Mouse (Mus musculus) heart, embryonic 16.5 days (tissue): ENCODE results near the gene Ubox5. TPM values are rescaled to one million over a fixed set of nuclear protein-coding genes. Genes with fewer than 3 reads are reported as not detected.
"Not testable (repeated sequence)": the region's sequence is repeated elsewhere in the genome, so short reads cannot be mapped to it uniquely, and the experiment has no call there.

ENCODE experiments used
- ATAC-seq: fragments of 200-750 bp; cut with Nextera tagmentation; replicated peaks from 2 replicates; pipeline ENCODE4 v1.8.0; 2017; ENCODE audit warnings: moderate number of reproducible peaks; ENCODE audit not compliant: insufficient read depth, low FRiP score; ENCODE audit errors: extremely low read depth
- H3K27ac ChIP-seq: fragments of 300-500 bp; sonication (generic); 2 replicates; pipeline ENCODE4 v1.5.1; 2014; ENCODE audit warnings: mild to moderate bottlenecking, low read length, control low read depth, moderate library complexity
- H3K27me3 ChIP-seq: fragments of 300-500 bp; sonication (generic); 2 replicates; pipeline ENCODE4 v1.6.1; 2014; ENCODE audit warnings: low read length, mixed read lengths; ENCODE audit not compliant: control insufficient read depth, insufficient read depth
- H3K36me3 ChIP-seq: fragments of 300-500 bp; sonication (generic); 2 replicates; pipeline ENCODE4 v1.6.1; 2014; ENCODE audit not compliant: control insufficient read depth, insufficient read depth
- H3K4me1 ChIP-seq: fragments of 300-500 bp; sonication (generic); 2 replicates; pipeline ENCODE4 v1.6.1; 2014; ENCODE audit warnings: low read length, mixed read lengths; ENCODE audit not compliant: control insufficient read depth, insufficient read depth
- H3K4me2 ChIP-seq: fragments of 300-500 bp; sonication (generic); 2 replicates; pipeline ENCODE4 v1.6.1; 2014; ENCODE audit warnings: low read depth, mild to moderate bottlenecking, control low read depth, low read length
- H3K4me3 ChIP-seq: fragments of 300-500 bp; sonication (generic); 2 replicates; pipeline ENCODE4 v1.5.1; 2014; ENCODE audit warnings: mild to moderate bottlenecking, control low read depth, low read length
- H3K9ac ChIP-seq: fragments of 300-500 bp; sonication (generic); 2 replicates; pipeline ENCODE4 v1.6.1; 2014; ENCODE audit warnings: low read length, control low read depth
- H3K9me3 ChIP-seq: fragments of 300-500 bp; sonication (generic); replicated peaks from 2 replicates; pipeline ENCODE4 v1.6.1; 2016; ENCODE audit warnings: low read length; ENCODE audit not compliant: control insufficient read depth
- WGBS: fragments of 180-500 bp; shearing (Covaris S2); extraction: QIAGEN DNeasy Blood & Tissue Kit; methylation state at CpG from one replicate; pipeline ENCODE4 v1.1.7; 2014; 5-methylcytosine and 5-hydroxymethylcytosine counted together
- polyA plus RNA-seq: library from polyadenylated mRNA; unstranded; fragments of >200 nt; fragmentation: Nextera tagmentation; extraction: Ambion mirVana; gene quantifications from 2 replicates; pipeline ENCODE4 v1.2.1, GENCODE M21; 2015

The Ubox5 gene
- polyA plus RNA-seq, 1 experiment from 2014 or later = 8.2 TPM

DNA sequence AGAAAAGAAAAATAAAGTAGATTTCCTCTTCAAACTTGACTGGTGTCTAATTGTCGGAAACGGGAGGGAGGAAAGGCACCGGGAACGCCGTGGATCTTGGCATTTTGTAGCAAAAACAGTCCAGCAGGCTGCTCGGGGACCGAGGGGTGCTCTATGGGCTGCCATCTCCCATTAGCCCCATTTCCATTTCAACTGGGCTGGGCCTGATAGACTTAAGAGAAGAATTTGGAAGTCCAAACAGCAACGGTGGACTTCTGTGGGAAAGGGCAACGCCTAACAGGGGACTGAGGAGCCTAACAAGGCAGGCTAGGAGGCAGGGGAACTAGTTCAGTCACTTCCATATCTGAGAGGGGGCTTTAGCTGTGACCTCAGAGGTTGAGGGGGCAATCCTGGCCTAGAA lies 52.8 kb downstream of the Ubox5 start:
- H3K36me3 ChIP-seq = no peaks in the 10 kb centered on the region
- 10% methylated on average over 9 of the region's 9 CpGs for WGBS

DNA sequence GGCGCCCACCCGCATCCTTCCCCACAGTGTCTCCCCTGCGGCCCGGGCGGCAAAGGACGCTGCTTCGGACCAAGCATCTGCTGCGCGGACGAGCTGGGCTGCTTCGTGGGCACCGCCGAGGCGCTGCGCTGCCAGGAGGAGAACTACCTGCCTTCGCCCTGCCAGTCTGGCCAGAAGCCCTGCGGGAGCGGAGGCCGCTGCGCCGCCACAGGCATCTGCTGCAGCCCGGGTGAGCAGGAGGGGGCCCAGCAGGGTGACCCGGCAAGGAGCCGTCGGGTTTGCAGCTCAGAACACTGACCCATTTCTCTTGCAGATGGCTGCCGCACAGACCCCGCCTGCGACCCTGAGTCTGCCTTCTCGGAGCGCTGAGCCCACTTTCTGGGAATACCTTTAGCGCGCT lies 53.3 kb downstream of the Ubox5 start:
- Histone ChIP-seq H3K4me3 (peak overlapping the region; percentile 44), H3K9ac (peak overlapping the region; percentile 47), H3K4me1 (peaks cover 15% of the 10 kb centered on the region), H3K27me3 (peaks cover 64% of the 10 kb centered on the region), H3K4me2 (peak overlapping the region; percentile 58)
- not testable (repeated sequence) for H3K9me3 ChIP-seq, H3K36me3 ChIP-seq, H3K27ac ChIP-seq, ATAC-seq
- 4% methylated on average over 28 of the region's 32 CpGs for WGBS

More for the DNA sequence above, 52.8 kb downstream of the Ubox5 start:
- peaks cover 15% of the 10 kb centered on the region for H3K4me1 ChIP-seq
- no peaks in the 10 kb centered on the region for H3K9me3 ChIP-seq
- H3K9ac ChIP-seq = no peak overlapping the region
- peaks cover 68% of the 10 kb centered on the region for H3K27me3 ChIP-seq
- no peak for ATAC-seq
- peak overlapping the region; percentile 44 for H3K4me3 ChIP-seq
- H3K4me2 ChIP-seq = peak overlapping the region; percentile 58
- no peak overlapping the region for H3K27ac ChIP-seq

DNA sequence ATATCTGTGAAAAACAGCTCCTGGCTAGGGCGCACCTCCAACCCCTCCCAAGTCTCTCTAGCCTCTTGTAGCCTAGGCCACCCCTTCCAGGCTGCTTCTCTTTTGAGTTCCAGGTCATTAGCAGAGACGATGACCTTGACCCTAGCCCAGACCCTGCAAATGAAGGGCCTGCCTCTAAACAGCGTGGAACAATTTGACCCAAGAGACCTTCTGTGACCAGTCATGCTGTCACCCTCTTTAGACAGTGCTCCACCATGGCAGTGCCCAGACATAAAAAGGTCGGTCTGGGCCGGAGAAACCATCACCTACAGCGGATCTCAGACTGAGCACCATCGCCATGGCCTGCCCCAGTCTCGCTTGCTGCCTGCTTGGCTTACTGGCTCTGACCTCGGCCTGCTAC lies 54.0 kb downstream of the Ubox5 start, which contains the start of gene Oxt:
Gene Oxt, plus strand, starts transcription at position 301 of the 400 bp plus-strand sequence.
- peak within 1 kb of the TSS; percentile 58 for H3K4me2 ChIP-seq
- H3K27me3 ChIP-seq = peaks cover 57% of the 10 kb centered on the region
- peak within 1 kb of the TSS; percentile 47 for H3K9ac ChIP-seq
- ATAC-seq = no peak
- WGBS = 54% methylated on average over 9 of the region's 9 CpGs
- no peak within 1 kb of the TSS for H3K27ac ChIP-seq
- peaks cover 11% of the 10 kb centered on the region for H3K4me1 ChIP-seq
- H3K36me3 ChIP-seq = no peaks in the 10 kb centered on the region
- H3K9me3 ChIP-seq = no peaks in the 10 kb centered on the region
- peak within 1 kb of the TSS; percentile 44 for H3K4me3 ChIP-seq

DNA sequence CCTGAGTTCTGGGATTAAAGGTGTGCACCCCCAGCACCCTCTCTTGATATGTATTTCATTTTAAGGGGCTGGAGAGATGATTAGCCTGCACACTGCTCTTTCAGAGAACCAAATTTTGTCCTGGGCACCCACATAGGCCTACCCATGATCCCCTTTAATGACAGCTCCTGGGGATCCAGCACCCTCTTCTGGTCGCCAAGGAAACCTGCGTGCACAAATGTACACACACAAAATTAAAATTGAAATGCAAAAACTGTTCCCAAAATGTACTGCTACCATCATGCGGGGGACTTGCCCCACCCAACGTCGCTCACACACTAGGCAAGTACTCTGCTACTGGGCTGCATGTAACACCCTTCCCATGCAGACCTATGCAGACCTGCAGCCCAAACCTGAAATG lies 54.9 kb downstream of the Ubox5 start:
- Histone ChIP-seq H3K4me1 (0 out of 2 replicates have a peak, but pooled peaks cover 3% of the 10 kb centered on the region), H3K27me3 (peaks cover 49% of the 10 kb centered on the region), H3K9ac (no peak overlapping the region), H3K4me2 (no peak overlapping the region), H3K27ac (no peak overlapping the region), H3K36me3 (no peaks in the 10 kb centered on the region), H3K9me3 (no peaks in the 10 kb centered on the region), H3K4me3 (no peak overlapping the region)
- ATAC-seq = no peak
- 84% methylated on average over 5 of the region's 5 CpGs for WGBS

DNA sequence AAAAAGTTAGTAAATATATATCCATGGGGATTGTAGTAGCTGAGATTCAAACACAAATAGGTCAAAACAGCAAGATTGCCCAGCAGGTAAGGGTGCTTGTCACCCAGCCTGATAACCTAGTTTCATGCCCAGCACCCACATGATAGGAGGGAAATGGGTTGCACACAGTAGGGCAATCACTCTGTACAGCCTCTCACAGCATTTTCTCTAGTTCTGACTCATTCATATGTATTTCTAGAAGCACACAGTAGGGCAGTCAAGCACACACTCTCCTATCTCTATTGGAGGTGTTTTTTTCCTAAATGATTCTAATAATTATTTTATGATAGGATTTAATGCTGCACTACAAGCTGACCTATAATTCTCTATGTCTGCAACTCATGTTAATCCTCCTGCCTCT lies 59.9 kb downstream of the Ubox5 start:
- no peak overlapping the region for H3K4me2 ChIP-seq
- no peaks in the 10 kb centered on the region for H3K9me3 ChIP-seq
- no peak overlapping the region for H3K9ac ChIP-seq
- no peak overlapping the region for H3K27ac ChIP-seq
- 0 out of 2 replicates have a peak, but pooled peaks cover 1% of the 10 kb centered on the region for H3K27me3 ChIP-seq
- H3K4me3 ChIP-seq = no peak overlapping the region
- H3K4me1 ChIP-seq = peaks cover under 1% of the 10 kb centered on the region
- no peak for ATAC-seq
- H3K36me3 ChIP-seq = peaks cover 18% of the 10 kb centered on the region

DNA sequence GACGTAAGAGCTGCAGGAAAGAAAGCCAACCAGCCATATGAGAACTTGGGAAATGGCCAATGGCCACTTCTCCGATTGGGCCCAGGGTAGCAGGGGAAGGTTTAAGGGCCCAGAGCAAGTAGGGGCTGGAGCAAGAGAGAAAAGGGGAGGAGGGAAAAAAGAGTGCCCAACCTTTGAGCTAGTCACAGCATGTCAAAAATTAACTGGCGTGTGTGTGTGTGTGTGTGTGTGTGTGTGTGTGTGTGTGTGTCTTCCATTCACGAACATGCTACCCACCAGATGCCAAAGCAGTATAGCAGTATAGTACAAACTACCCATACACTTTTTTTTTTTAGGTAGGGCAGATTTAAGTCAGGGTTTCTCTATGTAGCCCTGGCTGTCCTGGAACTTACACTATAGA lies 60.9 kb downstream of the Ubox5 start:
- H3K4me1 ChIP-seq = peaks cover 8% of the 10 kb centered on the region
- ATAC-seq = no peak
- H3K9ac ChIP-seq = no peak overlapping the region
- H3K9me3 ChIP-seq = no peaks in the 10 kb centered on the region
- WGBS = 77% methylated on average over 4 of the region's 4 CpGs
- H3K4me2 ChIP-seq = no peak overlapping the region
- H3K36me3 ChIP-seq = peaks cover 18% of the 10 kb centered on the region
- no peak overlapping the region for H3K27ac ChIP-seq
- H3K4me3 ChIP-seq = no peak overlapping the region
- H3K27me3 ChIP-seq = no peaks in the 10 kb centered on the region

DNA sequence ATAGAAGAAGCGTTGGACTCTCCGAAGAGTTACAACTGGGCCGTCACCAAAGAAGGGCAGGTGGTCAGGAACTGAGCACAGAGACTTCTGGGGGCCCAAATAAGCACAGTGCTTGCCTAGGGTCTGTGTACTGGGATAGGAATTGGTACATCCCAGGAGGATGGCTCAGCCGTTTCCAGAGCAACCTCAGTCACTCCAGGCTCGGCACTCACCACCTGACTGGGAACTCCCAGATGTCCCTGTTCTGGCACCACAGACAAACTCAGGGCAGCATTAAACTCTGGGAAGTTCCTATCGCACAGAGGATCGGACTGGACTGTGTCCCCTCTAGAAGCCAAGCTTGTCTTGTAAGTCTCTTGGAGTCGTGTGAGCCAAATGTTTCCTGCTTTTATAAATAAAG lies 64.9 kb downstream of the Ubox5 start:
- H3K4me1 ChIP-seq = peaks cover 14% of the 10 kb centered on the region
- WGBS = 85% methylated on average over 8 of the region's 8 CpGs
- no peak overlapping the region; the same call in 1 of the 2 replicates for H3K9ac ChIP-seq
- peak overlapping the region; percentile 90; the same call in 1 of the 2 replicates for H3K4me2 ChIP-seq
- H3K4me3 ChIP-seq = no peak overlapping the region
- no peak overlapping the region for H3K27ac ChIP-seq
- no peak for ATAC-seq
- H3K27me3 ChIP-seq = no peaks in the 10 kb centered on the region
- H3K9me3 ChIP-seq = no peaks in the 10 kb centered on the region
- peaks cover 18% of the 10 kb centered on the region for H3K36me3 ChIP-seq

DNA sequence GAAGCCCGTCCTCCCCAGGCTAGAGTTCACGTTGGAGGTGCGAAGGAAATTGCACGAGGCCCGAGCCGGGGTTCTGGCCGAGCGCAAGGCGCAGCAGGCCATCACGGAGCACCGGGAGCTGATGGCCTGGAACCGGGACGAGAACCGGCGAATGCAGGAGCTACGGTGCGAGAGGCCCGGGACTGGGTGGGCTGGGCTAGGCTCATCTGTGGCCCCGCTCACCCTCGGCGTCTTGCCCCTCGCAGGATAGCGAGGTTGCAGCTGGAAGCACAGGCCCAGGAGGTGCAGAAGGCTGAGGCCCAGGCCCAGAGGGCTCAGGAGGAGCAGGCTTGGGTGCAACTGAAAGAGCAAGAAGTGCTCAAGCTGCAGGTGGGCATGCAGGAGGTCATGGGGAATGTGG lies 65.8 kb downstream of the Ubox5 start:
- H3K27ac ChIP-seq = peak overlapping the region; percentile 71

DNA sequence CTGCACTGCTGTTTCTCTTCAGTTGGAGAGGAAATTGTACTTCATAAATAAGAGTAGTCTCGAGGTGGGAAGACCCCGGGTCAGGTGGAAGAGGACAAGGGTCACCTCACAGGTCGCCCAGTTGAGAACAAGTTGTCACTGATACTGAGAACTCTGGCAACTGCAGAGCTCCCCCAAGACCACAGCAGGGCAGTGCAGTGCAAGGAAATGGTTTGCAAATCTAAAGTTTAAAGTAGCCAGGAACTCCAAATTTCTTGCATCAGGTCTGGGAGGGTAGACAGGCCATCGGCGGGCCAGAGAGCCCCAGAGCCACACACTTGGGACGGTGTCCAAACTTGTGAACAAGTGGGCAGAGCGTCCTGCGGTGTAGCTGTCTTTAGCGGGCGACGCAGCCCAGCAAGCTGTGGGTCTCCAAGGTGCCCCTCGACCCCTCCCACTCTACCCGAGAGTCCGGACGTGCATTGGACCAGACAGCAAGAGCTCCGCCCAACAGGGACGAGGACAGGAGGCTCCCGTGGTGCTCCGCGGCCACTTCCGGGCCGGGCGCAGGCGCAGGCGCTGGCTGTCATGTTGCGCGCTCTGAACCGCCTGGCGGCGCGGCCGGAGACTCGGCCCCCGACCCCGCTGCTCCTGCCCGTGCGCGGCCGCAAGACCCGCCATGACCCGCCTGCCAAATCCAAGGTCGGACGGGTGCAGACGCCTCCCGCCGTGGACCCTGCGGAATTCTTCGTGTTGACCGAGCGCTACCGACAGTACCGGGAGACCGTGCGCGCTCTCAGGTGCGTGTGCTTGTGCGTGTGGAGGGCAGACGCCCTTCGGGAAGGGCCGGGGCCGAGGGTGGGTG lies 66.4 kb downstream of the Ubox5 start, which contains the start of gene Mrps26:
Gene Mrps26, plus strand, starts transcription at position 531 of the 844 bp plus-strand sequence.
- H3K27ac ChIP-seq = peak within 1 kb of the TSS; percentile 78
- WGBS = under 1% methylated on average over 61 of the region's 61 CpGs
- H3K4me3 ChIP-seq = peak within 1 kb of the TSS; percentile 91
- peaks cover 18% of the 10 kb centered on the region for H3K36me3 ChIP-seq
- H3K9me3 ChIP-seq = no peaks in the 10 kb centered on the region
- H3K9ac ChIP-seq = peak within 1 kb of the TSS; percentile 86
- H3K27me3 ChIP-seq = no peaks in the 10 kb centered on the region
- H3K4me2 ChIP-seq = peak within 1 kb of the TSS; percentile 90
- H3K4me1 ChIP-seq = peaks cover 14% of the 10 kb centered on the region
- ATAC-seq = peak; percentile 100

More for the DNA sequence above, 65.8 kb downstream of the Ubox5 start:
- Histone ChIP-seq H3K36me3 (peaks cover 18% of the 10 kb centered on the region), H3K9me3 (no peaks in the 10 kb centered on the region), H3K27me3 (no peaks in the 10 kb centered on the region), H3K4me1 (peaks cover 14% of the 10 kb centered on the region), H3K4me3 (peak overlapping the region; percentile 91), H3K9ac (peak overlapping the region; percentile 86), H3K4me2 (peak overlapping the region; percentile 90)
- under 1% methylated on average over 23 of the region's 23 CpGs for WGBS
- peak; percentile 12; the same call in 1 of the 2 replicates for ATAC-seq
